Mouse (Mus musculus): ENCODE data around the gene Trappc6a. TPM values are rescaled to one million over a fixed set of nuclear protein-coding genes. Genes with fewer than 3 reads are reported as not detected.

Trappc6a gene
- total and polyA plus RNA-seq, 3 experiments = 41.1 to 201 (median 72.2) TPM

DNA sequence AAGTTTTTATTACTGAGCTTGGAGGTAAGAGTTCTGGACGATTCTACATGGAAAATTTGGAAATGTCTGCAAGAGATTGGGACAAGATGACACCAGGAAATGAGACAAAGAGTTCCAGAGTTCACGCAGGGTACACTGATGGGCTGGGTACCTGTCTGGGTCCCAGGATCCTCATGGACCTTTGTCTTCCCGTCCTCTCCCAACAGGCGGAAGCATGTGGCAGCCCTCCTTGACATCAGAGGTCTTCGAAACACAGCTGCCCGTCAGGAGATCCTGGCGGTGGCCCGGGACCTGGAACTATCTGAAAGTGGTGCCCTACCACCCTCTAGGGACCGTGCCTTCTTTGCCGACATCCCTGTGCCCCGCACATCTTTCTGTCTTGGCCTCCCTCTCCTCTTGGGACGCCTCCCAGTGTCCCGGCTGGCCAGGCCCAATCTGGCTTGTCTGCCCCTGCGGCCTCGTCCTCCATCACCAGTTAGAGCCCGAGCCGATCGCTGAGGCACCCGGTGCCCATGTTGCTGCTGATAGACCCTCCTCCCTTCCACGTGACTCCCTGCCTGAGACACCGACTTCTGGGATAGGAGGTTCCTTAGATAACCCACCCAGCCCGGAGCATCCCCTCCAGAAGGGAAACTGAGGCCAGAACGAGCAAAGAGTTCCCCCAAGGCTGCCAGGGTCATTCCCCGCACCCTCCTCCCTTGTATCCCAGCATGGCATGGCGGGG lies 13.3 kb upstream of the Trappc6a start:
- H3K9ac ChIP-seq (ENCODE audit: insufficient read depth, low read depth) = no peak overlapping the region
- in situ Hi-C loops (cut with MboI; ENCODE audit: low pct_ligation_motif_present, low pct_unique_long_range_greater_than_20kb, low sequenced_read_pairs) = no loop called here
- dilution Hi-C loops (cut with MboI; ENCODE audit: extremely low pct_ligation_motif_present, extremely low pct_unique_long_range_greater_than_20kb, low sequenced_read_pairs) = no loop called here
- no peak overlapping the region for H3K27ac ChIP-seq (ENCODE audit: insufficient read depth, low read depth)
- H3K4me2 ChIP-seq (ENCODE audit: insufficient read depth, low read depth, poor library complexity, severe bottlenecking) = no peak overlapping the region
- no peak for TF ChIP-seq USF2 (conservative IDR thresholded peaks at IDR 0.05; ENCODE audit: low read depth, low read length)
- TF ChIP-seq JUND (conservative IDR thresholded peaks at IDR 0.05; ENCODE audit: low read depth, low read length) = no peak
- no peak for TF ChIP-seq BHLHE40 (IDR thresholded peaks at IDR 0.05; ENCODE audit: low read depth, low read length)
- TF ChIP-seq CTCF (conservative IDR thresholded peaks at IDR 0.05 in 1 of 2, IDR thresholded peaks at IDR 0.05 in 1 of 2; ENCODE audit: low read depth in 2 of 2, low read length in 2 of 2) = no peak
- no peak for TF ChIP-seq MAFK (IDR thresholded peaks at IDR 0.05; ENCODE audit: insufficient replicate concordance, low read length)
- no peak for TF ChIP-seq MAZ (IDR thresholded peaks at IDR 0.05; ENCODE audit: low read depth, low read length)
- no peak for TF ChIP-seq ZC3H11A (IDR thresholded peaks at IDR 0.05; ENCODE audit: low read depth, low read length)
- TF ChIP-seq TCF12 (IDR thresholded peaks at IDR 0.05; ENCODE audit: low read depth, low read length) = no peak
- no peak for TF ChIP-seq TBP (conservative IDR thresholded peaks at IDR 0.05; ENCODE audit: low read depth, low read length)
- no peak for TF ChIP-seq GABPA (IDR thresholded peaks at IDR 0.05; ENCODE audit: insufficient replicate concordance, low read depth, low read length)
- no peak for TF ChIP-seq ZNF384 (IDR thresholded peaks at IDR 0.05; ENCODE audit: low read depth, low read length)
- TF ChIP-seq IRF4 (IDR thresholded peaks at IDR 0.05; ENCODE audit: low read depth, low read length) = no peak
- TF ChIP-seq POLR2A (IDR thresholded peaks at IDR 0.05; ENCODE audit: low read depth, low read length) = no peak
- TF ChIP-seq ZMIZ1 (IDR thresholded peaks at IDR 0.05; ENCODE audit: low read depth, low read length) = no peak
- H3K36me3 ChIP-seq (replicated peaks in 1 of 2; ENCODE audit: control insufficient read depth in 1 of 2, insufficient read depth in 1 of 2, low read length in 1 of 2) = no peaks in the 10 kb centered on the region
- no peak for DNase-seq (ENCODE audit: extremely low read depth)
- H3K9me3 ChIP-seq (replicated peaks; ENCODE audit: low read length) = no peaks in the 10 kb centered on the region
- peaks cover 63% of the 10 kb centered on the region for H3K27me3 ChIP-seq (replicated peaks)
- H3K4me1 ChIP-seq (ENCODE audit: control insufficient read depth in 1 of 2, insufficient read depth in 2 of 2) = 0 out of 4 replicates have a peak, but pooled peaks cover 0 to 3% of the 10 kb centered on the region in 2 experiments
- no peaks in the 10 kb centered on the region for H3K79me2 ChIP-seq (replicated peaks; ENCODE audit: control insufficient read depth, extremely low read depth, insufficient read depth, poor library complexity, severe bottlenecking)
- H3K4me3 ChIP-seq (replicated peaks in 1 of 3; ENCODE audit: low read depth in 2 of 3, low read length in 2 of 3, poor library complexity in 1 of 3) = no peak overlapping the region

DNA sequence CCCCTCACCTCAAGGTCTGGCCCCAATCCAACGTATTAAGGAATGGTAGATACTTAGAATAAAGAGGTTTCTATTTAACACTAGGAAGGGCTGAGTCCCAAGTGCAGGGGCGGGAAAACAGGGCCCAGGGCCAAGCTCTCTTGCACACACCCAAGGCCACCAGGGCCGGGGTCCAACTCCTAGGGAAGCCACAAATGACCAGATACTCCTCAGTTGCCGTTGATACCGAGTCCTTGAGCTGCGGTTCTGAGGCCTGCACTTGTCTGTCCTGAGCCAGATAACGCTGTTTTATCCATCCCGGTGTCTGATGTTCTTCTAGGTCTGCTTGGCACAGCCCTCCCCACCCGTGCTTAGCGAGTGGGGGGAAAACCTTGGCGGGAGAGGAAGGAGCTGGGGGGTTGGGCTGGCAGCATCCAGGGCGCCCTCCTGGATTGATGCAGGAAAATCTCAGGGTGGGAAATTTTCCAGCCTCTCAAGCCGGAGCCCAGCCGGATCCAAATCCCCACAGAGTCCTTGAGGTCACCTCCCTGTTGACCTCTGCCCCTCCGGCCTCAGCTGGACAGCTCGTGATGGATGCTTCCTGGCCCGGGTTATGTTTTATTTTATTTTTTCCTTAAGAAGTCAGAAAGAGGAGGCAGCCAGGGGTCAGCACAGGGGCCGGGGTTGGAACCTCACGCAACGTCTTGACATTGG lies 12.5 kb upstream of the Trappc6a start:
- Histone ChIP-seq H3K27me3 (replicated peaks) (peaks cover 58% of the 10 kb centered on the region), H3K4me1 (ENCODE audit: control insufficient read depth in 1 of 2, insufficient read depth in 2 of 2) (0 out of 4 replicates have a peak, but pooled peaks cover 0 to 3% of the 10 kb centered on the region in 2 experiments), H3K79me2 (replicated peaks; ENCODE audit: control insufficient read depth, extremely low read depth, insufficient read depth, poor library complexity, severe bottlenecking) (no peaks in the 10 kb centered on the region), H3K9ac (ENCODE audit: insufficient read depth, low read depth) (no peak overlapping the region), H3K4me3 (replicated peaks in 1 of 3; ENCODE audit: low read depth in 2 of 3, low read length in 2 of 3, poor library complexity in 1 of 3) (no peak overlapping the region), H3K27ac (ENCODE audit: insufficient read depth, low read depth) (no peak overlapping the region), H3K36me3 (replicated peaks in 1 of 2; ENCODE audit: control insufficient read depth in 1 of 2, insufficient read depth in 1 of 2, low read length in 1 of 2) (no peaks in the 10 kb centered on the region), H3K9me3 (replicated peaks; ENCODE audit: low read length) (no peaks in the 10 kb centered on the region), H3K4me2 (ENCODE audit: insufficient read depth, low read depth, poor library complexity, severe bottlenecking) (no peak overlapping the region)
- dilution Hi-C loops (cut with MboI; ENCODE audit: extremely low pct_ligation_motif_present, extremely low pct_unique_long_range_greater_than_20kb, low sequenced_read_pairs) (no loop called here), in situ Hi-C loops (cut with MboI; ENCODE audit: low pct_ligation_motif_present, low pct_unique_long_range_greater_than_20kb, low sequenced_read_pairs) (no loop called here)
- DNase-seq (ENCODE audit: extremely low read depth) = no peak
- TF ChIP-seq SMC3 (IDR thresholded peaks at IDR 0.05; ENCODE audit: low read depth, low read length) (no peak), RAD21 (IDR thresholded peaks at IDR 0.05; ENCODE audit: low read depth, low read length) (no peak), BHLHE40 (IDR thresholded peaks at IDR 0.05; ENCODE audit: low read depth, low read length) (no peak), JUN (IDR thresholded peaks at IDR 0.05; ENCODE audit: insufficient read depth, low read depth, low read length) (no peak), HCFC1 (IDR thresholded peaks at IDR 0.05; ENCODE audit: low read depth, low read length) (no peak), ZKSCAN1 (IDR thresholded peaks at IDR 0.05; ENCODE audit: borderline replicate concordance, low read depth, low read length) (no peak), KAT2A (IDR thresholded peaks at IDR 0.05; ENCODE audit: insufficient replicate concordance, low read length) (no peak)
